Mouse (Mus musculus) kidney, postnatal 0 days (tissue): Measurements from ENCODE around the gene Gm45717. TPM values are rescaled to one million over a fixed set of nuclear protein-coding genes. Genes with fewer than 3 reads are reported as not detected.

Source experiments
- ATAC-seq: fragments of 200-750 bp; cut with Nextera tagmentation; replicated peaks from 2 replicates; pipeline ENCODE4 v1.8.0; 2017; ENCODE audit warnings: low read depth, moderate number of reproducible peaks, moderate TSS enrichment, moderate library complexity; ENCODE audit not compliant: low FRiP score
- DNase-seq: peaks from one replicate; pipeline ENCODE4 v3.0.0-alpha.2; 2016; ENCODE audit warnings: low spot score
- H3K27ac ChIP-seq: fragments of 300-500 bp; sonication (generic); 2 replicates; pipeline ENCODE4 v1.5.1; 2014; ENCODE audit warnings: mild to moderate bottlenecking
- H3K27me3 ChIP-seq: fragments of 300-500 bp; sonication (generic); 2 replicates; pipeline ENCODE4 v1.6.1; 2014; ENCODE audit warnings: low read length, mixed read lengths; ENCODE audit not compliant: insufficient read depth
- H3K36me3 ChIP-seq: fragments of 300-500 bp; sonication (generic); 2 replicates; pipeline ENCODE4 v1.6.1; 2014; ENCODE audit warnings: low read length, mixed read lengths; ENCODE audit not compliant: insufficient read depth
- H3K4me1 ChIP-seq: fragments of 300-500 bp; sonication (generic); replicated peaks from 2 replicates; pipeline ENCODE4 v1.6.1; 2014; ENCODE audit warnings: antibody characterized with exemption, low read length, mixed read lengths; ENCODE audit not compliant: insufficient read depth
- H3K4me2 ChIP-seq: fragments of 300-500 bp; sonication (generic); 2 replicates; pipeline ENCODE4 v1.6.1; 2014; ENCODE audit warnings: mild to moderate bottlenecking, low read length, moderate library complexity, mixed read lengths
- H3K4me3 ChIP-seq: fragments of 300-500 bp; sonication (generic); replicated peaks from 2 replicates; pipeline ENCODE4 v1.5.1; 2014; ENCODE audit warnings: low read depth, low read length
- H3K9ac ChIP-seq: fragments of 300-500 bp; sonication (generic); 2 replicates; pipeline ENCODE4 v1.6.1; 2014; ENCODE audit warnings: low read depth, low read length
- H3K9me3 ChIP-seq: fragments of 300-500 bp; sonication (generic); replicated peaks from 2 replicates; pipeline ENCODE4 v1.6.1; 2016; ENCODE audit warnings: low read length, inconsistent platforms, mixed read lengths
- CTCF ChIP-seq: IDR thresholded peaks from 2 replicates; pipeline ENCODE4 v1.5.1; 2016; ENCODE audit warnings: antibody characterized with exemption, low read depth, mild to moderate bottlenecking, moderate library complexity
- WGBS: fragments of 180-500 bp; shearing (Covaris S2); extraction: QIAGEN DNeasy Blood & Tissue Kit; methylation state at CpG from one replicate; pipeline ENCODE4 v1.1.7; 2014; 5-methylcytosine and 5-hydroxymethylcytosine counted together
- polyA plus RNA-seq: library from polyadenylated mRNA; unstranded; fragments of >200 nt; fragmentation: Nextera tagmentation; extraction: Ambion mirVana; gene quantifications from 2 replicates; pipeline ENCODE4 v1.2.1, GENCODE M21; 2015

Gm45717 gene
- polyA plus RNA-seq, 1 experiment from 2014 or later, result 0.45 TPM

GRCm38 (mm10) chr7:140942341-140942740 is 13.4 kb downstream of the Gm45717 start:
- no peak for DNase-seq
- WGBS, result 43% methylated on average over 9 of the region's 9 CpGs
- peak overlapping the region; percentile 88 for H3K27ac ChIP-seq
- no peaks in the 10 kb centered on the region for H3K9me3 ChIP-seq
- H3K36me3 ChIP-seq, result 0 out of 2 replicates have a peak, but pooled peaks cover 12% of the 10 kb centered on the region
- ATAC-seq, result no peak; the same call in 1 of the 2 replicates
- H3K4me3 ChIP-seq, result peak overlapping the region; percentile 45
- H3K9ac ChIP-seq, result peak overlapping the region; percentile 65
- no peaks in the 10 kb centered on the region for H3K27me3 ChIP-seq
- no peak for TF ChIP-seq CTCF
- 0 out of 2 replicates have a peak, but pooled peaks cover 3% of the 10 kb centered on the region for H3K4me1 ChIP-seq
- H3K4me2 ChIP-seq, result peak overlapping the region; percentile 62

- ATAC-seq, result peak; percentile 84
- WGBS, result 2% methylated on average over 33 of the region's 33 CpGs
- 0 out of 2 replicates have a peak, but pooled peaks cover 3% of the 10 kb centered on the region for H3K4me1 ChIP-seq
Measured at GRCm38 (mm10) chr7:140941222-140942051, 14.3 kb downstream of the Gm45717 start, which contains the start of gene Pgghg. Pgghg (plus strand) TSS chr7:140941391.

GRCm38 (mm10) chr7:140939669-140940171 is 16.0 kb downstream of the Gm45717 start:
- no peak for ATAC-seq

More at GRCm38 (mm10) chr7:140941222-140942051, 14.3 kb downstream of the Gm45717 start, which contains the start of gene Pgghg:
- Histone ChIP-seq H3K4me3 (peak within 1 kb of the TSS; percentile 45), H3K9ac (peak within 1 kb of the TSS; percentile 65), H3K27me3 (no peaks in the 10 kb centered on the region), H3K27ac (peak within 1 kb of the TSS; percentile 88), H3K36me3 (0 out of 2 replicates have a peak, but pooled peaks cover 6% of the 10 kb centered on the region), H3K4me2 (peak within 1 kb of the TSS; percentile 62), H3K9me3 (no peaks in the 10 kb centered on the region)
- peak; percentile 95 for DNase-seq
- TF ChIP-seq CTCF, result peak; percentile 91

GRCm38 (mm10) chr7:140938896-140939295 is 16.8 kb downstream of the Gm45717 start:
- H3K27me3 ChIP-seq, result no peaks in the 10 kb centered on the region
- H3K4me3 ChIP-seq, result no peak overlapping the region
- H3K4me1 ChIP-seq, result 0 out of 2 replicates have a peak, but pooled peaks cover 3% of the 10 kb centered on the region
- H3K9me3 ChIP-seq, result no peaks in the 10 kb centered on the region
- no peak overlapping the region for H3K9ac ChIP-seq
- WGBS, result 42% methylated on average over 2 of the region's 2 CpGs
- DNase-seq, result no peak
- H3K27ac ChIP-seq, result no peak overlapping the region
- no peaks in the 10 kb centered on the region for H3K36me3 ChIP-seq
- TF ChIP-seq CTCF, result no peak
- H3K4me2 ChIP-seq, result no peak overlapping the region
- ATAC-seq, result no peak

More at GRCm38 (mm10) chr7:140939669-140940171, 16.0 kb downstream of the Gm45717 start:
- TF ChIP-seq CTCF, result no peak
- peak; percentile 79 for DNase-seq
- no peak overlapping the region for H3K4me3 ChIP-seq
- WGBS, result 8% methylated on average over 8 of the region's 8 CpGs
- H3K9me3 ChIP-seq, result no peaks in the 10 kb centered on the region
- 0 out of 2 replicates have a peak, but pooled peaks cover under 1% of the 10 kb centered on the region for H3K36me3 ChIP-seq
- H3K27ac ChIP-seq, result no peak overlapping the region
- H3K4me1 ChIP-seq, result 0 out of 2 replicates have a peak, but pooled peaks cover 3% of the 10 kb centered on the region
- H3K27me3 ChIP-seq, result no peaks in the 10 kb centered on the region
- no peak overlapping the region for H3K9ac ChIP-seq
- peak overlapping the region; percentile 30; the same call in 1 of the 2 replicates for H3K4me2 ChIP-seq

GRCm38 (mm10) chr7:140938436-140938835 is 17.3 kb downstream of the Gm45717 start:
- DNase-seq (no peak), ATAC-seq (no peak)
- TF ChIP-seq CTCF, result peak; percentile 44; the same call in 1 of the 2 replicates
- Histone ChIP-seq H3K4me2 (no peak overlapping the region), H3K4me3 (no peak overlapping the region), H3K36me3 (no peaks in the 10 kb centered on the region), H3K27me3 (no peaks in the 10 kb centered on the region), H3K27ac (no peak overlapping the region), H3K9ac (no peak overlapping the region), H3K9me3 (no peaks in the 10 kb centered on the region), H3K4me1 (0 out of 2 replicates have a peak, but pooled peaks cover 3% of the 10 kb centered on the region)
- WGBS, result 55% methylated on average over 3 of the region's 3 CpGs

- Histone ChIP-seq H3K27me3 (peaks cover 15% of the 10 kb centered on the region; the same call in 1 of the 2 replicates), H3K36me3 (no peaks in the 10 kb centered on the region), H3K4me3 (no peak overlapping the region), H3K9ac (no peak overlapping the region), H3K27ac (no peak overlapping the region), H3K9me3 (no peaks in the 10 kb centered on the region), H3K4me2 (no peak overlapping the region), H3K4me1 (no peaks in the 10 kb centered on the region; the same call in 1 of the 2 replicates)
- DNase-seq (no peak), ATAC-seq (no peak)
- 90% methylated on average over 6 of the region's 6 CpGs for WGBS
- no peak for TF ChIP-seq CTCF
Measured at GRCm38 (mm10) chr7:140927181-140927580, 28.6 kb downstream of the Gm45717 start.
